Mouse (Mus musculus) embryonic facial prominence, embryonic 10.5 days (tissue): ENCODE data around the gene Arl15. TPM values are rescaled to one million over a fixed set of nuclear protein-coding genes. Genes with fewer than 3 reads are reported as not detected.

Experiments used
- DNase-seq: peaks from one replicate; pipeline ENCODE4 v3.0.0-alpha.2; 2017; ENCODE audit warnings: low spot score
- H3K27ac ChIP-seq: fragments of 300-500 bp; sonication (generic); replicated peaks from 2 replicates; pipeline ENCODE4 v1.5.1; 2016; ENCODE audit warnings: mild to moderate bottlenecking
- H3K27me3 ChIP-seq: fragments of 300-500 bp; sonication (generic); replicated peaks from 2 replicates; pipeline ENCODE4 v1.6.1; 2016; ENCODE audit warnings: low read depth, mild to moderate bottlenecking; ENCODE audit not compliant: poor library complexity, severe bottlenecking
- H3K36me3 ChIP-seq: fragments of 300-500 bp; sonication (generic); replicated peaks from 2 replicates; pipeline ENCODE4 v1.6.1; 2016; ENCODE audit warnings: mild to moderate bottlenecking, moderate library complexity
- H3K4me1 ChIP-seq: fragments of 300-500 bp; sonication (generic); 2 replicates; pipeline ENCODE4 v1.6.1; 2016
- H3K4me3 ChIP-seq: fragments of 300-500 bp; sonication (generic); 2 replicates; pipeline ENCODE4 v1.5.1; 2016; ENCODE audit warnings: mild to moderate bottlenecking, moderate library complexity
- H3K9me3 ChIP-seq: fragments of 300-500 bp; sonication (generic); 2 replicates; pipeline ENCODE4 v1.6.1; 2016; ENCODE audit warnings: mild to moderate bottlenecking
- WGBS: fragments of 180-500 bp; shearing (Covaris S2); methylation state at CpG from one replicate; pipeline ENCODE4 v1.1.7; 2016; 5-methylcytosine and 5-hydroxymethylcytosine counted together
- polyA plus RNA-seq: library from polyadenylated mRNA; unstranded; fragments of >200 nt; fragmentation: Nextera tagmentation; extraction: Ambion mirVana; gene quantifications from 2 replicates; pipeline ENCODE4 v1.2.1, GENCODE M21; 2016

Arl15 gene
- polyA plus RNA-seq, 1 experiment from 2014 or later = 11.1 TPM

GRCm38 (mm10) chr13:114144052-114145046 is 350.0 kb downstream of the Arl15 start:
- DNase-seq = no peak
- no peaks in the 10 kb centered on the region for H3K36me3 ChIP-seq
- WGBS = 75% methylated on average over 15 of the region's 15 CpGs
- H3K9me3 ChIP-seq = no peaks in the 10 kb centered on the region
- no peak overlapping the region for H3K4me3 ChIP-seq
- H3K27ac ChIP-seq = no peak overlapping the region
- H3K27me3 ChIP-seq = no peaks in the 10 kb centered on the region
- H3K4me1 ChIP-seq = peaks cover 11% of the 10 kb centered on the region; the same call in 1 of the 2 replicates

GRCm38 (mm10) chr13:114145249-114145648 is 350.9 kb downstream of the Arl15 start:
- 86% methylated on average over 8 of the region's 8 CpGs for WGBS
- H3K4me1 ChIP-seq = peaks cover 11% of the 10 kb centered on the region; the same call in 1 of the 2 replicates
- no peak overlapping the region for H3K27ac ChIP-seq
- H3K9me3 ChIP-seq = no peaks in the 10 kb centered on the region
- DNase-seq = no peak
- no peak overlapping the region for H3K4me3 ChIP-seq
- H3K27me3 ChIP-seq = no peaks in the 10 kb centered on the region
- H3K36me3 ChIP-seq = no peaks in the 10 kb centered on the region

DNA sequence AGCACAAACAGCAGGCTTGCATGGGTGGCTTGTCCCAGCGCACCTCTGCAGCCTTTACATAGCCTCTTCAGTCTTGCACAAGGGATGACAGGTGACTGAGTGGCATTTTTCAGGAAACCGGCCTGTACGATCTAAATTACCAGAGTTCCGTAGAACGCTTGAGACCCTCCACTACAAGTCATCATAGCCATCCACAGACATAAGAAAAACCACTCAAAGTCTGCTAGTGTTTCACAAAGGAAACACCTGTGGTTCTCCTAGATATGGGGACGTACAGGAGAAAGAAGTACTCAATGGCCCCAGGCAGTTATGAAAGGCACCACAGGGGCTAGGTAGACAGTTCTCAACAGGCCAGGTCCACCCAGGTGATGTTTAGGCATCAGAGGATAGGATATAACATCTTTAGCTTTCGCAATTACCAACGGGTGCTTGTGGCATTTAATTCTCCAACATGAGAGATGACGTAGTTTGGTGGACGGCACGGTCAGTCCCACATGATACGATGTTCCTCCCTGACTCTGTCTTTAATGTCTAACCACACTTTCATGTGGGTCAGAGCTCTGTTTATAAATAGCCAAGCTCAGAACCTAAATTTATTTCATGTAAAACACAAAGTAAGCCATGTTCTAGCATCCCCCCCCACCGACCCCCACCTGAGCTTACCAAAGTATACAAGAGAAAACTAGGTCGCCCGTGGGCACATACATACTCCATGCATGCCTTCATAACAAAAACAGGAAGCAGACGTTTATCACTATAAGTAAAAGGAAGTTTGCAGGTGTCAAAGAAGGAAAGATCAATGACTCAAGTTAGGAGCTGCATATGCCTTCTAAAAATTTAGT is 356.8 kb downstream of the Arl15 start:
- Histone ChIP-seq H3K27me3 (no peaks in the 10 kb centered on the region), H3K9me3 (no peaks in the 10 kb centered on the region), H3K4me3 (no peak overlapping the region), H3K27ac (no peak overlapping the region), H3K4me1 (no peaks in the 10 kb centered on the region), H3K36me3 (peaks cover 6% of the 10 kb centered on the region)
- DNase-seq = no peak
- WGBS = 93% methylated on average over 16 of the region's 16 CpGs

DNA sequence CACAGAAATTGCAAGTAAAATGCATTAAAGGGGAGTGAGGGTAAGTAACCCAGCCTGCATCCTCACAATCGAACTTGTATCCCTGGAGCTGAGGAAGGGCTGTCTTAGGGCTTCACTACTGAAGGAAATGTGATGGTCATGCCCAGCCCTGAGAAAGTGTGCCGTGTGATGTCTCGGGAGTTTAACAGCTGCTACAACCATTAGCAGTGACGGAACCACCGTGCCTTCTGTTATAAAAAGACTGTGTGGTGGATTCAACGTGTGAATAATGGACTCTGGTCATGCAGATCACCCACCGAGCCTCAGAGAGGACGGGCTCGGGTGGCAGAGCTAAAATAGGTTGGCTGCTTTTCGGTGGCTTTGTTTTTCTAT is 357.4 kb downstream of the Arl15 start:
- H3K4me3 ChIP-seq = no peak overlapping the region
- no peaks in the 10 kb centered on the region for H3K9me3 ChIP-seq
- H3K36me3 ChIP-seq = peaks cover 6% of the 10 kb centered on the region
- H3K4me1 ChIP-seq = peaks cover 2% of the 10 kb centered on the region; the same call in 1 of the 2 replicates
- WGBS = 88% methylated on average over 10 of the region's 10 CpGs
- H3K27me3 ChIP-seq = no peaks in the 10 kb centered on the region
- no peak for DNase-seq
- no peak overlapping the region for H3K27ac ChIP-seq

DNA sequence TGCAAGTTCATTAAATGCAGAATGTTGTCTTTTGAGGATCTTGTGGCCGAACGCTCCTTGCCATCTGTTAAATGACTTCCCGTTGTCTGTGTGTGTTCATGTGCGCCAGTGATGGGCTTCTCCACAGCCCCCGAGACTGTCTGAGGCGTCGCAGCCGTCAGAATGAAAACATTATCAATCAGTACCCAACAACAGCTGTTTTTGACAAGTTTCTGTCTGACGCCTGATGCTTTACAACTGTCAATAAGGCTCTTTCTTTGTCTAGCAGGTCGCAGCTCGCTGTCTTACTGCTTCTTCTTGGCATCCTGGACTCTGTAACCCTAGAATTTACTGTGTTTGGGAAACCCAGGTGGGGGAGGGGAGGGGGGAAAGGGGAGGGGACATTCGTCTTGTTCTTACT is 362.4 kb downstream of the Arl15 start:
- WGBS = 64% methylated on average over 12 of the region's 12 CpGs
- H3K4me1 ChIP-seq = peaks cover 14% of the 10 kb centered on the region
- H3K27me3 ChIP-seq = no peaks in the 10 kb centered on the region
- no peak overlapping the region for H3K27ac ChIP-seq
- H3K4me3 ChIP-seq = no peak overlapping the region
- H3K36me3 ChIP-seq = peaks cover 6% of the 10 kb centered on the region
- DNase-seq = no peak
- H3K9me3 ChIP-seq = no peaks in the 10 kb centered on the region

DNA sequence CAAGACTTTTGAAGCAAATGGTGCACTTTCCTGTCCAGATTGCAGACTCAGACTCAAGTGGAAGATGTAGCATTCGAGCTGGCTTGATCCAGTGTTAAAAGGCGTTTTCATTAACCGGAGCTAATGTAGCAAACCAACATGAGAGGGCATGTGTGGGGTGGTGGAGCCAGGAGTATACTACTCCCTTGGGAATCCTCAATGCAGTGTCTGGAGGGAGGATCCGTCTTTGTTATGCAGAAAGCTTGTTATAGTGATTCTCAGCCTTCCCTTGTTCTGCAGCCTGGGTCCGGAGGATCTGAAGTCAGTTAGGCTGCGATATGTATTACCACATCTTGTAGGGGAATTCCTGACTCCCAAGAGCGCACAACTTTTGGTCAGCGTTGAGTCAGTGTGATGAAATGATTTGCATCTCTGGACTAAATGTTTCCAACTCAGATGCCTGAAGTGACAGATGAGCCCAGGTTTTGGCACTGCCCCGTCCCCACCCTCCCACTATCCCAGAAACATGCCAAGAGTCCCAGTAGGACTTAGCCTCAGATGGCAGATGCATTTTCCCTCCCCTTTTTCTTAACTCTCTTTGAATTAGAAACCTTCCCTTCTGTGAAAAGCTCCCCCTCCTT is 363.9 kb downstream of the Arl15 start:
- DNase-seq = no peak
- peaks cover 6% of the 10 kb centered on the region for H3K36me3 ChIP-seq
- no peak overlapping the region for H3K4me3 ChIP-seq
- H3K4me1 ChIP-seq = peaks cover 14% of the 10 kb centered on the region
- no peaks in the 10 kb centered on the region for H3K27me3 ChIP-seq
- H3K9me3 ChIP-seq = no peaks in the 10 kb centered on the region
- H3K27ac ChIP-seq = no peak overlapping the region
- WGBS = 85% methylated on average over 9 of the region's 9 CpGs

GRCm38 (mm10) chr13:114159634-114160391 is 365.5 kb downstream of the Arl15 start:
- Histone ChIP-seq H3K4me1 (peaks cover 14% of the 10 kb centered on the region), H3K27ac (no peak overlapping the region), H3K27me3 (no peaks in the 10 kb centered on the region), H3K4me3 (no peak overlapping the region), H3K36me3 (peaks cover 3% of the 10 kb centered on the region), H3K9me3 (no peaks in the 10 kb centered on the region)
- 73% methylated on average over 13 of the region's 13 CpGs for WGBS
- DNase-seq = peak; percentile 28

- DNase-seq = no peak
- Histone ChIP-seq H3K4me1 (peaks cover 24% of the 10 kb centered on the region), H3K27ac (no peak overlapping the region), H3K9me3 (no peaks in the 10 kb centered on the region), H3K4me3 (no peak overlapping the region), H3K27me3 (no peaks in the 10 kb centered on the region), H3K36me3 (no peaks in the 10 kb centered on the region)
- WGBS = 77% methylated on average over 4 of the region's 4 CpGs
These were observed 368.4 kb downstream of the Arl15 start for GRCm38 (mm10) chr13:114162753-114163152.

GRCm38 (mm10) chr13:114165616-114166015 is 371.3 kb downstream of the Arl15 start:
- Histone ChIP-seq H3K4me1 (peaks cover 14% of the 10 kb centered on the region), H3K4me3 (no peak overlapping the region), H3K9me3 (no peaks in the 10 kb centered on the region), H3K27me3 (no peaks in the 10 kb centered on the region; the same call in 1 of the 2 replicates), H3K27ac (no peak overlapping the region), H3K36me3 (no peaks in the 10 kb centered on the region)
- WGBS = 78% methylated on average over 7 of the region's 7 CpGs
- DNase-seq = no peak

- peak; percentile 61 for DNase-seq
- Histone ChIP-seq H3K27ac (no peak overlapping the region), H3K4me1 (peaks cover 14% of the 10 kb centered on the region), H3K9me3 (no peaks in the 10 kb centered on the region), H3K36me3 (no peaks in the 10 kb centered on the region), H3K27me3 (no peaks in the 10 kb centered on the region; the same call in 1 of the 2 replicates), H3K4me3 (no peak overlapping the region)
- WGBS = 69% methylated on average over 12 of the region's 12 CpGs
These were observed 372.3 kb downstream of the Arl15 start for GRCm38 (mm10) chr13:114166439-114167183.

- Histone ChIP-seq H3K36me3 (no peaks in the 10 kb centered on the region), H3K4me3 (no peak overlapping the region), H3K27ac (no peak overlapping the region), H3K4me1 (peaks cover 14% of the 10 kb centered on the region), H3K27me3 (no peaks in the 10 kb centered on the region; the same call in 1 of the 2 replicates), H3K9me3 (no peaks in the 10 kb centered on the region)
- no peak for DNase-seq
- 85% methylated on average over 5 of the region's 5 CpGs for WGBS
These were observed 375.8 kb downstream of the Arl15 start for GRCm38 (mm10) chr13:114170061-114170460.
